Mouse (Mus musculus) MEL (cell line): ENCODE results near the gene Fiz1. TPM values are rescaled to one million over a fixed set of nuclear protein-coding genes. Genes with fewer than 3 reads are reported as not detected.
A peak's percentile ranks its signal among the peaks of the same experiment; 100 is the strongest.

Source experiments
- DNase-seq: peaks from one replicate; pipeline ENCODE4 v3.0.0; 2011; ENCODE audit warnings: low read depth, low spot score
- H3K27ac ChIP-seq: 2 replicates; pipeline ENCODE4 v1.5.1; 2012; ENCODE audit warnings: low read depth, mild to moderate bottlenecking, control low read depth, low read length, moderate library complexity; ENCODE audit not compliant: control insufficient read depth
- H3K27me3 ChIP-seq, 2 experiments: fragments of 150-350 bp in 1 of 2; sonication (generic) in 1 of 2; 2 replicates each; pipeline ENCODE4 v1.6.1; 2012; ENCODE audit warnings: low read length in 2 of 2, mild to moderate bottlenecking in 2 of 2, improper control_type of control experiment in 1 of 2, moderate library complexity in 1 of 2; ENCODE audit not compliant: insufficient read depth in 2 of 2, control insufficient read depth in 1 of 2
- H3K36me3 ChIP-seq, 2 experiments: 2 replicates each; pipeline ENCODE4 v1.6.1; 2012 to 2014; ENCODE audit warnings: low read length in 2 of 2, improper control_type of control experiment in 1 of 2, inconsistent platforms in 1 of 2, mild to moderate bottlenecking in 1 of 2; ENCODE audit not compliant: insufficient read depth in 2 of 2, control insufficient read depth in 1 of 2
- H3K4me1 ChIP-seq, 2 experiments: fragments of 150-350 bp in 1 of 2; sonication (generic) in 1 of 2; 2 replicates each; pipeline ENCODE4 v1.6.1; 2012; ENCODE audit warnings: low read length in 2 of 2, improper control_type of control experiment in 1 of 2, mild to moderate bottlenecking in 1 of 2; ENCODE audit not compliant: insufficient read depth in 2 of 2, control insufficient read depth in 1 of 2
- H3K4me3 ChIP-seq, 2 experiments: fragments of 150-350 bp in 1 of 2; sonication (generic) in 1 of 2; 2 replicates each; pipeline ENCODE4 v1.5.1; 2012; ENCODE audit warnings: low read depth in 2 of 2, low read length in 2 of 2, mild to moderate bottlenecking in 2 of 2, moderate library complexity in 2 of 2, control low read depth in 1 of 2, improper control_type of control experiment in 1 of 2; ENCODE audit not compliant: control insufficient read depth in 1 of 2, insufficient read depth in 1 of 2
- H3K79me2 ChIP-seq: 2 replicates; pipeline ENCODE4 v1.6.1; 2012; ENCODE audit warnings: mild to moderate bottlenecking, low read length, moderate library complexity; ENCODE audit not compliant: control insufficient read depth, poor library complexity, insufficient read depth
- H3K9ac ChIP-seq: 2 replicates; pipeline ENCODE4 v1.6.1; 2012; ENCODE audit warnings: low read depth, mild to moderate bottlenecking, control low read depth, low read length, moderate library complexity; ENCODE audit not compliant: control insufficient read depth, poor library complexity, severe bottlenecking
- H3K9me3 ChIP-seq: fragments of 150-350 bp; sonication (generic); replicated peaks from 2 replicates; pipeline ENCODE4 v1.6.1; 2012; ENCODE audit warnings: mild to moderate bottlenecking, low read length, improper control_type of control experiment, moderate library complexity; ENCODE audit not compliant: insufficient read depth
- BHLHE40 ChIP-seq: IDR thresholded peaks from 2 replicates; pipeline ENCODE4 v1.6.1; 2012; ENCODE audit warnings: low read depth, mild to moderate bottlenecking, inconsistent platforms, low read length, improper control_type of control experiment, borderline replicate concordance
- CHD1 ChIP-seq: IDR thresholded peaks from 2 replicates; pipeline ENCODE4 v1.6.1; 2012; ENCODE audit warnings: low read depth, mild to moderate bottlenecking, inconsistent platforms, low read length, improper control_type of control experiment
- E2F4 ChIP-seq: IDR thresholded peaks from 2 replicates; pipeline ENCODE4 v1.6.1; 2011; ENCODE audit warnings: low read depth, low read length, improper control_type of control experiment, borderline replicate concordance
- ETS1 ChIP-seq: IDR thresholded peaks from 2 replicates; pipeline ENCODE4 v1.6.1; 2012; ENCODE audit warnings: low read depth, mild to moderate bottlenecking, inconsistent platforms, low read length, improper control_type of control experiment, moderate library complexity
- GATA1 ChIP-seq: IDR thresholded peaks from 2 replicates; pipeline ENCODE4 v1.6.1; 2011; ENCODE audit warnings: low read depth, low read length, improper control_type of control experiment
- HCFC1 ChIP-seq: IDR thresholded peaks from 2 replicates; pipeline ENCODE4 v1.6.1; 2012; ENCODE audit warnings: low read depth, mild to moderate bottlenecking, inconsistent platforms, low read length, improper control_type of control experiment, moderate library complexity
- JUND ChIP-seq: IDR thresholded peaks from 2 replicates; pipeline ENCODE4 v1.6.1; 2011; ENCODE audit warnings: low read depth, mild to moderate bottlenecking, improper control_type of control experiment, low read length
- KAT2A ChIP-seq: conservative IDR thresholded peaks from 2 replicates; pipeline ENCODE4 v1.6.1; 2012; ENCODE audit warnings: low read depth, low read length, improper control_type of control experiment, inconsistent platforms
- MAZ ChIP-seq: IDR thresholded peaks from 2 replicates; pipeline ENCODE4 v1.6.1; 2012; ENCODE audit warnings: low read depth, mild to moderate bottlenecking, inconsistent platforms, low read length, improper control_type of control experiment
- MEF2A ChIP-seq: IDR thresholded peaks from 2 replicates; pipeline ENCODE4 v1.6.1; 2014; ENCODE audit warnings: low read depth, mild to moderate bottlenecking, inconsistent platforms, low read length, improper control_type of control experiment; ENCODE audit not compliant: poor library complexity, insufficient replicate concordance, severe bottlenecking; ENCODE audit errors: extremely low read depth
- MXI1 ChIP-seq: IDR thresholded peaks from 2 replicates; pipeline ENCODE4 v1.6.1; 2011; ENCODE audit warnings: mild to moderate bottlenecking, low read depth, low read length, improper control_type of control experiment
- MYC ChIP-seq: IDR thresholded peaks from 2 replicates; pipeline ENCODE4 v1.6.1; 2011; ENCODE audit warnings: low read depth, mild to moderate bottlenecking, low read length, improper control_type of control experiment, moderate library complexity
- NELFE ChIP-seq: IDR thresholded peaks from 2 replicates; pipeline ENCODE4 v1.6.1; 2011; ENCODE audit warnings: low read depth, low read length, improper control_type of control experiment
- NRF1 ChIP-seq: IDR thresholded peaks from 2 replicates; pipeline ENCODE4 v1.6.1; 2014; ENCODE audit warnings: low read depth, mild to moderate bottlenecking, inconsistent platforms, low read length, improper control_type of control experiment, moderate library complexity; ENCODE audit not compliant: poor library complexity, insufficient read depth, severe bottlenecking
- POLR2AphosphoS2 ChIP-seq: IDR thresholded peaks from 2 replicates; pipeline ENCODE4 v1.6.1; 2011; ENCODE audit warnings: low read length, improper control_type of control experiment
- POLR2AphosphoS5 ChIP-seq: IDR thresholded peaks from 2 replicates; pipeline ENCODE4 v1.6.1; 2012; ENCODE audit warnings: low read depth, borderline replicate concordance, mild to moderate bottlenecking, inconsistent platforms, low read length, moderate library complexity, mixed read lengths
- RCOR1 ChIP-seq: IDR thresholded peaks from 2 replicates; pipeline ENCODE4 v1.6.1; 2012; ENCODE audit warnings: low read depth, mild to moderate bottlenecking, inconsistent platforms, low read length, improper control_type of control experiment
- SIN3A ChIP-seq: IDR thresholded peaks from 2 replicates; pipeline ENCODE4 v1.6.1; 2012; ENCODE audit warnings: low read length, improper control_type of control experiment, inconsistent platforms
- SMC3 ChIP-seq: IDR thresholded peaks from 2 replicates; pipeline ENCODE4 v1.6.1; 2011; ENCODE audit warnings: low read depth, low read length, improper control_type of control experiment
- TAL1 ChIP-seq: IDR thresholded peaks from 2 replicates; pipeline ENCODE4 v1.6.1; 2012; ENCODE audit warnings: mild to moderate bottlenecking, inconsistent platforms, low read length, moderate library complexity, mixed read lengths
- TBP ChIP-seq: IDR thresholded peaks from 2 replicates; pipeline ENCODE4 v1.8.0; 2011; ENCODE audit warnings: low read depth, low read length, improper control_type of control experiment
- TCF12 ChIP-seq: IDR thresholded peaks from 2 replicates; pipeline ENCODE4 v1.6.1; 2014; ENCODE audit warnings: low read depth, mild to moderate bottlenecking, inconsistent platforms, low read length, improper control_type of control experiment, moderate library complexity
- USF2 ChIP-seq, 2 experiments: IDR thresholded peaks; 2 replicates each; pipeline ENCODE4 v1.6.1; 2011 to 2012; ENCODE audit warnings: improper control_type of control experiment in 2 of 2, low read length in 2 of 2, borderline replicate concordance in 1 of 2, inconsistent platforms in 1 of 2, low read depth in 1 of 2, mild to moderate bottlenecking in 1 of 2; ENCODE audit not compliant: insufficient read depth in 1 of 2
- ZC3H11A ChIP-seq: IDR thresholded peaks from 2 replicates; pipeline ENCODE4 v1.6.1; 2012; ENCODE audit warnings: low read depth, mild to moderate bottlenecking, inconsistent platforms, low read length, improper control_type of control experiment
- ZKSCAN1 ChIP-seq: IDR thresholded peaks from 2 replicates; pipeline ENCODE4 v1.6.1; 2012; ENCODE audit warnings: low read depth, mild to moderate bottlenecking, inconsistent platforms, low read length, improper control_type of control experiment, moderate library complexity
- ZMIZ1 ChIP-seq: IDR thresholded peaks from 2 replicates; pipeline ENCODE4 v1.6.1; 2012; ENCODE audit warnings: low read depth, mild to moderate bottlenecking, inconsistent platforms, low read length, improper control_type of control experiment, moderate library complexity
- ZNF384 ChIP-seq: IDR thresholded peaks from 2 replicates; pipeline ENCODE4 v1.6.1; 2012; ENCODE audit warnings: low read depth, mild to moderate bottlenecking, inconsistent platforms, low read length, improper control_type of control experiment
- polyA plus RNA-seq, 2 experiments: library from polyadenylated mRNA; stranded (reverse) in 1 of 2; unstranded in 1 of 2; fragments of >175 nt in 1 of 2; fragments of >200 nt in 1 of 2; gene quantifications; 2 replicates each; pipeline versions ENCODE4 v1.2.1 to v1.2.4; 2012; ENCODE audit warnings: low replicate concordance in 2 of 2, low read depth in 1 of 2; ENCODE audit not compliant: insufficient read length in 2 of 2, insufficient read depth in 1 of 2, missing spikeins in 1 of 2
- total RNA-seq: library from RNA; depleted of rRNA; stranded (reverse); fragments of 300-350 nt; gene quantifications from 2 replicates; pipeline ENCODE4 v1.2.3, GENCODE M21; 2012

The Fiz1 gene
- total and polyA plus RNA-seq, 3 experiments: 28.1 to 56.5 TPM; not detected in 1

GRCm38 (mm10) chr7:5021197-5021596, 6.7 kb upstream of the Fiz1 start:
- H3K36me3 ChIP-seq: peaks cover 0 to 33% of the 10 kb centered on the region in 2 experiments; a peak in 3 of 4 replicates
- no peak for TF ChIP-seq CHD1
- TF ChIP-seq POLR2AphosphoS2: no peak
- TF ChIP-seq ETS1: no peak
- TF ChIP-seq NELFE: no peak
- no peak for TF ChIP-seq MAZ
- TF ChIP-seq BHLHE40: no peak
- TF ChIP-seq MYC: no peak
- TF ChIP-seq MEF2A: no peak
- no peak for TF ChIP-seq ZKSCAN1
- no peak for TF ChIP-seq TAL1
- no peak for TF ChIP-seq NRF1
- no peak for TF ChIP-seq TCF12
- TF ChIP-seq SIN3A: no peak
- TF ChIP-seq JUND: no peak
- TF ChIP-seq ZNF384: no peak
- TF ChIP-seq ZC3H11A: no peak
- no peak for TF ChIP-seq HCFC1
- no peak for TF ChIP-seq RCOR1
- H3K79me2 ChIP-seq: peaks cover 23% of the 10 kb centered on the region
- H3K27ac ChIP-seq: peak overlapping the region; percentile 96
- DNase-seq: no peak
- H3K27me3 ChIP-seq: no peaks in the 10 kb centered on the region
- no peaks in the 10 kb centered on the region for H3K9me3 ChIP-seq
- H3K9ac ChIP-seq: peak overlapping the region; percentile 98
- H3K4me1 ChIP-seq: peaks cover 7 to 33% of the 10 kb centered on the region in 2 experiments; a peak in 3 of 4 replicates
- H3K4me3 ChIP-seq: peak overlapping the region; percentile 92 to 93

DNA sequence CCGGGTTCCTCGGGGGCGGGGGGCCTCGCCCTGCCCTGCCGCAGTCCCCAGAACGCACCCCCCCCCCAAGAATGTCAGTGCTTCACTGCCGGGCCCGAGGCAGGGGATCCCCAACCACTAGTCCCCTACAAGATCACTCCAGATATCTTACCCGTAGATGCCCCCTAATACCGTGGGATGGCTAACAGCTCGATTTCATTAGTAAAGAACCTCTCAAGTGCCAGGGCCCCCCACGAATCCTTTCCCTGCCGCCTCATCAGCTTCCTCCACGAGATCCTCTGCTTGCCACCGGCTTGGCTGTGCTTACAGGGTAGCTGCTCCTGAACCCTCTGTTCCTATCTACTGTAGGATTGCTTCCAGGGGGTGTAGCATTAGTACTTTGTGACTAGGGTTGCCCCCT, 6.2 kb upstream of the Fiz1 start:
- H3K9ac ChIP-seq: peak overlapping the region; percentile 98
- H3K4me1 ChIP-seq: peaks cover 7 to 35% of the 10 kb centered on the region in 2 experiments; a peak in 3 of 4 replicates
- TF ChIP-seq HCFC1 (no peak), ZMIZ1 (no peak), POLR2AphosphoS5 (no peak), MAZ (peak; percentile 23; the same call in 1 of the 2 replicates), USF2 (IDR thresholded peaks at IDR 0.05; ENCODE audit: borderline replicate concordance in 1 of 2, insufficient read depth in 1 of 2, low read depth in 1 of 2, low read length in 2 of 2) (no peak), ZC3H11A (no peak), TBP (no peak), NELFE (no peak), SMC3 (no peak), E2F4 (peak; percentile 2; the same call in 1 of the 2 replicates), MXI1 (0 out of 2 replicates have a peak, but pooled peaks have one; percentile 13), MEF2A (no peak), GATA1 (no peak), ETS1 (no peak), KAT2A (no peak), RCOR1 (no peak), TAL1 (no peak)
- TF ChIP-seq, all 39 proteins: peak for 3
- H3K9me3 ChIP-seq: no peaks in the 10 kb centered on the region
- DNase-seq: peak; percentile 64
- H3K27me3 ChIP-seq: no peaks in the 10 kb centered on the region
- peak overlapping the region; percentile 92 to 93 for H3K4me3 ChIP-seq
- peaks cover 23% of the 10 kb centered on the region for H3K79me2 ChIP-seq
- peak overlapping the region; percentile 96 for H3K27ac ChIP-seq
- peaks cover 0 to 36% of the 10 kb centered on the region in 2 experiments; a peak in 3 of 4 replicates for H3K36me3 ChIP-seq
